Mouse (Mus musculus) bone marrow, adult 2 months (tissue): ENCODE results near the gene Zfyve16.

Source experiments
- CTCF ChIP-seq: fragments of 200-500 bp; IDR thresholded peaks from 2 replicates; pipeline ENCODE4 v1.5.1; 2011; ENCODE audit warnings: low read length, control low read depth; ENCODE audit not compliant: control insufficient read depth, insufficient read depth
- POLR2A ChIP-seq: fragments of 200-500 bp; IDR thresholded peaks from 2 replicates; pipeline ENCODE4 v1.6.1; 2011; ENCODE audit warnings: low read depth, mild to moderate bottlenecking, control low read depth, low read length, borderline replicate concordance; ENCODE audit not compliant: control insufficient read depth

DNA sequence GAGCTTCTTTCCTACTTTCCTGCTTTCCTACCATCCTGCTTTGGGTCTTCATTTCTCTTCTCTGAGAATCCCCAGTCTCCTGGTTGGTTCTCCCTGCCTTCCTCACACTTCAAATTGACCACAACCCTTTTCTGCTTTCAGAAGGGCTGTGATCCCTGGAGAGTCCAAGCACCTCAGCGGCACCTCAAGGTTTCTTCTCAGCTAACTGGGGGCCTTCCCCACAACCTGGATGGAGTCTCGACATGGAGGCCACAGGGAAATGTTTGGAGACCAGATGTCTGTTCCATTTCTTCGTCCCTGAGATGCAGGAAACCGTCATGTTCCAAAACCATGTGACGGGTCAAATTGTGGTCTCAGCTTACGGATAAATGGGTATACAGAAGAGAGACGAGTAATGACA lies 83.8 kb downstream of the Zfyve16 start:
- TF ChIP-seq CTCF (no peak), POLR2A (no peak)
